Mouse (Mus musculus): ENCODE measurements at regions not wholly inside any gene's neighbourhood (a gene's known extent, or its start where the extent isn't known, plus 50 kb on each side); places are given as distances from the start of the nearest gene placed in this dataset.

GRCm38 (mm10) chr12:11999199-11999598, 262.7 kb upstream of the Fam49a start:
- DNase-seq (ENCODE audit: extremely low read depth) = no peak
- in situ Hi-C loops (cut with MboI; ENCODE audit: low pct_ligation_motif_present, low pct_unique_long_range_greater_than_20kb, low sequenced_read_pairs) = no loop called here
- no peaks in the 10 kb centered on the region for H3K9me3 ChIP-seq (replicated peaks; ENCODE audit: low read length)
- H3K27ac ChIP-seq (ENCODE audit: insufficient read depth, low read depth) = no peak overlapping the region
- H3K4me2 ChIP-seq (ENCODE audit: insufficient read depth, low read depth, poor library complexity, severe bottlenecking) = no peak overlapping the region
- no peak for TF ChIP-seq JUND (conservative IDR thresholded peaks at IDR 0.05; ENCODE audit: low read depth, low read length)
- TF ChIP-seq MYC (IDR thresholded peaks at IDR 0.05; ENCODE audit: low read depth, low read length) = no peak
- no peak for TF ChIP-seq POLR2AphosphoS2 (IDR thresholded peaks at IDR 0.05; ENCODE audit: low read depth, low read length)
- TF ChIP-seq KAT2A (IDR thresholded peaks at IDR 0.05; ENCODE audit: insufficient replicate concordance, low read length) = no peak
- dilution Hi-C loops (cut with MboI; ENCODE audit: extremely low pct_ligation_motif_present, extremely low pct_unique_long_range_greater_than_20kb, low sequenced_read_pairs) = no loop called here
- H3K27me3 ChIP-seq (replicated peaks) = no peaks in the 10 kb centered on the region
- H3K4me3 ChIP-seq (replicated peaks in 1 of 3; ENCODE audit: low read depth in 2 of 3, low read length in 2 of 3, poor library complexity in 1 of 3) = no peak overlapping the region
- no peak overlapping the region for H3K9ac ChIP-seq (ENCODE audit: insufficient read depth, low read depth)
- H3K36me3 ChIP-seq (replicated peaks in 1 of 2; ENCODE audit: control insufficient read depth in 1 of 2, insufficient read depth in 1 of 2, low read length in 1 of 2) = no peaks in the 10 kb centered on the region
- H3K79me2 ChIP-seq (replicated peaks; ENCODE audit: control insufficient read depth, extremely low read depth, insufficient read depth, poor library complexity, severe bottlenecking) = no peaks in the 10 kb centered on the region
- no peaks in the 10 kb centered on the region for H3K4me1 ChIP-seq (ENCODE audit: control insufficient read depth in 1 of 2, insufficient read depth in 2 of 2)

- Histone ChIP-seq H3K27ac (ENCODE audit: insufficient read depth, low read depth) (no peak overlapping the region), H3K4me3 (replicated peaks in 1 of 3; ENCODE audit: low read depth in 2 of 3, low read length in 2 of 3, poor library complexity in 1 of 3) (no peak overlapping the region), H3K36me3 (replicated peaks in 1 of 2; ENCODE audit: control insufficient read depth in 1 of 2, insufficient read depth in 1 of 2, low read length in 1 of 2) (no peaks in the 10 kb centered on the region), H3K79me2 (replicated peaks; ENCODE audit: control insufficient read depth, extremely low read depth, insufficient read depth, poor library complexity, severe bottlenecking) (no peaks in the 10 kb centered on the region), H3K9me3 (replicated peaks; ENCODE audit: low read length) (no peaks in the 10 kb centered on the region), H3K4me2 (ENCODE audit: insufficient read depth, low read depth, poor library complexity, severe bottlenecking) (no peak overlapping the region), H3K4me1 (ENCODE audit: control insufficient read depth in 1 of 2, insufficient read depth in 2 of 2) (no peaks in the 10 kb centered on the region), H3K27me3 (replicated peaks) (no peaks in the 10 kb centered on the region), H3K9ac (ENCODE audit: insufficient read depth, low read depth) (no peak overlapping the region)
- no peak for DNase-seq (ENCODE audit: extremely low read depth)
- dilution Hi-C loops (cut with MboI; ENCODE audit: extremely low pct_ligation_motif_present, extremely low pct_unique_long_range_greater_than_20kb, low sequenced_read_pairs) (no loop called here), in situ Hi-C loops (cut with MboI; ENCODE audit: low pct_ligation_motif_present, low pct_unique_long_range_greater_than_20kb, low sequenced_read_pairs) (no loop called here)
- TF ChIP-seq SIN3A (IDR thresholded peaks at IDR 0.05; ENCODE audit: low read length) = no peak
- no peak for TF ChIP-seq CTCF (conservative IDR thresholded peaks at IDR 0.05 in 1 of 2, IDR thresholded peaks at IDR 0.05 in 1 of 2; ENCODE audit: low read depth in 2 of 2, low read length in 2 of 2)
- no peak for TF ChIP-seq ELF1 (IDR thresholded peaks at IDR 0.05; ENCODE audit: low read depth, low read length)
- TF ChIP-seq JUN (IDR thresholded peaks at IDR 0.05; ENCODE audit: insufficient read depth, low read depth, low read length) = no peak
- TF ChIP-seq POLR2A (IDR thresholded peaks at IDR 0.05; ENCODE audit: low read depth, low read length) = no peak
- no peak for TF ChIP-seq BHLHE40 (IDR thresholded peaks at IDR 0.05; ENCODE audit: low read depth, low read length)
- no peak for TF ChIP-seq GABPA (IDR thresholded peaks at IDR 0.05; ENCODE audit: insufficient replicate concordance, low read depth, low read length)
- no peak for TF ChIP-seq HCFC1 (IDR thresholded peaks at IDR 0.05; ENCODE audit: low read depth, low read length)
- no peak for TF ChIP-seq MEF2A (IDR thresholded peaks at IDR 0.05; ENCODE audit: borderline replicate concordance, low read depth, low read length)
- TF ChIP-seq RCOR1 (conservative IDR thresholded peaks at IDR 0.05; ENCODE audit: low read depth, low read length) = no peak
- TF ChIP-seq USF2 (conservative IDR thresholded peaks at IDR 0.05; ENCODE audit: low read depth, low read length) = no peak
- no peak for TF ChIP-seq TCF12 (IDR thresholded peaks at IDR 0.05; ENCODE audit: low read depth, low read length)
- TF ChIP-seq ZMIZ1 (IDR thresholded peaks at IDR 0.05; ENCODE audit: low read depth, low read length) = no peak
- no peak for TF ChIP-seq CHD1 (IDR thresholded peaks at IDR 0.05; ENCODE audit: low read depth, low read length)
- TF ChIP-seq USF1 (IDR thresholded peaks at IDR 0.05; ENCODE audit: low read depth, low read length) = no peak
- no peak for TF ChIP-seq MAX (IDR thresholded peaks at IDR 0.05; ENCODE audit: low read length)
Observed at GRCm38 (mm10) chr12:12002414-12002813, 259.5 kb upstream of the Fam49a start.
